Mouse (Mus musculus) kidney, adult 9 months (tissue): ENCODE data around the gene Cavin3.
"Not testable (repeated sequence)": the region's sequence is repeated elsewhere in the genome, so short reads cannot be mapped to it uniquely, and the experiment has no call there.

Source experiments
- DNase-seq: peaks from one replicate; pipeline ENCODE4 v3.0.0; 2022

Cavin3 gene

GRCm38 (mm10) chr7:105480081-105480480 is 2.0 kb downstream of the Cavin3 start:
- DNase-seq, result no peak

- DNase-seq, result no peak
Observed at GRCm38 (mm10) chr7:105479232-105479631, 2.9 kb downstream of the Cavin3 start.

GRCm38 (mm10) chr7:105478344-105478743 is 3.8 kb downstream of the Cavin3 start:
- no peak for DNase-seq

GRCm38 (mm10) chr7:105477841-105478240 is 4.3 kb downstream of the Cavin3 start:
- DNase-seq, result peak; percentile 74

- no peak for DNase-seq
Observed at GRCm38 (mm10) chr7:105477433-105477700, 4.7 kb downstream of the Cavin3 start.

GRCm38 (mm10) chr7:105476683-105477432 is 5.2 kb downstream of the Cavin3 start:
- no peak for DNase-seq

- peak; percentile 51 for DNase-seq
Observed at GRCm38 (mm10) chr7:105475396-105475949, 6.6 kb downstream of the Cavin3 start.

- no peak for DNase-seq
Observed at GRCm38 (mm10) chr7:105474771-105475315, 7.3 kb downstream of the Cavin3 start.

GRCm38 (mm10) chr7:105472607-105473006 is 9.5 kb downstream of the Cavin3 start:
- DNase-seq, result no peak

- not testable (repeated sequence) for DNase-seq
Observed at GRCm38 (mm10) chr7:105465505-105465904, 16.6 kb downstream of the Cavin3 start.

- no peak for DNase-seq
Observed at GRCm38 (mm10) chr7:105458546-105458945, 23.6 kb downstream of the Cavin3 start.

- DNase-seq, result not testable (repeated sequence)
Observed at GRCm38 (mm10) chr7:105453345-105453744, 28.8 kb downstream of the Cavin3 start.

GRCm38 (mm10) chr7:105445076-105445475 is 37.0 kb downstream of the Cavin3 start:
- peak; percentile 5 for DNase-seq

- DNase-seq, result no peak
Observed at GRCm38 (mm10) chr7:105441426-105441825, 40.7 kb downstream of the Cavin3 start.

GRCm38 (mm10) chr7:105437979-105438772 is 43.9 kb downstream of the Cavin3 start:
- DNase-seq, result no peak

- DNase-seq, result no peak
Observed at GRCm38 (mm10) chr7:105434798-105435197, 47.3 kb downstream of the Cavin3 start.

- DNase-seq, result no peak
Observed at GRCm38 (mm10) chr7:105433859-105434258, 48.2 kb downstream of the Cavin3 start.

GRCm38 (mm10) chr7:105432058-105432457 is 50.0 kb downstream of the Cavin3 start:
- DNase-seq, result no peak
